Mouse (Mus musculus) T-helper 1 cell (primary cell): ENCODE results near the gene Gm340.

Source experiments
- in situ Hi-C: fragments of 300-600 bp; cut with MboI, MseI; formaldehyde crosslinking; loops from one replicate; pipeline ENCODE4 v1.15.1; 2025; ENCODE audit warnings: high pct_unique_total_duplicates

The Gm340 gene

GRCm38 (mm10) chr19:41581706-41582420, at the start of gene Gm340:
TSS of gene Gm340 (plus strand) at chr19:41582370.
- in situ Hi-C loops = no loop called here

- in situ Hi-C loops = no loop called here
Observed at GRCm38 (mm10) chr19:41534021-41534420, 48.1 kb upstream of the Gm340 start.

- in situ Hi-C loops = no loop called here
Observed at GRCm38 (mm10) chr19:41556981-41557380, 25.2 kb upstream of the Gm340 start.

GRCm38 (mm10) chr19:41557491-41557890, 24.7 kb upstream of the Gm340 start:
- in situ Hi-C loops = no loop called here

GRCm38 (mm10) chr19:41558891-41559486, 23.2 kb upstream of the Gm340 start:
- in situ Hi-C loops = no loop called here

GRCm38 (mm10) chr19:41560856-41561255, 21.3 kb upstream of the Gm340 start:
- in situ Hi-C loops = no loop called here

- in situ Hi-C loops = no loop called here
Observed at GRCm38 (mm10) chr19:41568791-41569190, 13.4 kb upstream of the Gm340 start.

GRCm38 (mm10) chr19:41573700-41574099, 8.5 kb upstream of the Gm340 start:
- in situ Hi-C loops = no loop called here

GRCm38 (mm10) chr19:41577576-41577975, 4.6 kb upstream of the Gm340 start:
- in situ Hi-C loops = no loop called here

GRCm38 (mm10) chr19:41579311-41579920, 2.8 kb upstream of the Gm340 start:
- in situ Hi-C loops = no loop called here

- in situ Hi-C loops = no loop called here
Observed at GRCm38 (mm10) chr19:41582918-41583514, 846 bp downstream of the Gm340 start.

- in situ Hi-C loops = no loop called here
Observed at GRCm38 (mm10) chr19:41586752-41587151, 4.6 kb downstream of the Gm340 start.

GRCm38 (mm10) chr19:41587431-41588222, 5.5 kb downstream of the Gm340 start:
- in situ Hi-C loops = no loop called here

GRCm38 (mm10) chr19:41589026-41589425, 6.9 kb downstream of the Gm340 start:
- in situ Hi-C loops = no loop called here

GRCm38 (mm10) chr19:41589681-41590080, 7.5 kb downstream of the Gm340 start:
- in situ Hi-C loops = no loop called here

- in situ Hi-C loops = no loop called here
Observed at GRCm38 (mm10) chr19:41591808-41592207, 9.6 kb downstream of the Gm340 start.

- in situ Hi-C loops = no loop called here
Observed at GRCm38 (mm10) chr19:41597170-41597894, 15.2 kb downstream of the Gm340 start.

- in situ Hi-C loops = no loop called here
Observed at GRCm38 (mm10) chr19:41600647-41601046, 18.5 kb downstream of the Gm340 start.

- in situ Hi-C loops = no loop called here
Observed at GRCm38 (mm10) chr19:41606208-41606987, 24.2 kb downstream of the Gm340 start.

- in situ Hi-C loops = no loop called here
Observed at GRCm38 (mm10) chr19:41611683-41612082, 29.5 kb downstream of the Gm340 start.
